Mouse (Mus musculus) right cerebral cortex, postnatal 10 days (tissue): ENCODE measurements around the gene Cdca5.

Experiments used
- DNase-seq, 2 experiments: peaks; one replicate each; pipeline ENCODE4 v3.0.0; 2021; ENCODE audit warnings: low spot score in 2 of 2

The Cdca5 gene

GRCm38 (mm10) chr19:6140678-6141393 lies 56.1 kb downstream of the Cdca5 start, which contains the start of gene Batf2:
Batf2 (plus strand) TSS chr19:6140983.
- DNase-seq, result peak; percentile 95

DNA sequence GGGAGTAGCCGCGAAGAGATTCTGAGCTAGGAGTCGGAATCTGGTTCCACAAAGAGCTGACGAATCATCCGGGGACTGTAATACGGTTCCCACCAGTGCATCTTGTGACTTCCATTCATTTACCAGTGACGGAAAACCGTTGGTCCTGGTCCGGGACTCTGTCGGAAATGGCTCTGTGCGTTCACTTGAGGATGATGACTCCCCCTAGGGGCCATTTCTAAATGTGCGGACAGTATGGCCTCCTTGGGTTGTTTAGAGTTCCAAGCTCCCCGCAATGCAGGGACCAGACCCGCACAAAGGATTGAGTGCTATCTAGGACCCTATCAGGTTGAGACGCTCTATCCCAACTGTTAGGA lies 56.6 kb downstream of the Cdca5 start, which contains the start of gene Arl2:
Arl2 (minus strand) TSS at position 155 of the 356 bp plus-strand sequence.
- DNase-seq, result peak; percentile 91
